Mouse (Mus musculus): ENCODE measurements at regions not wholly inside any gene's neighbourhood (a gene's known extent, or its start where the extent isn't known, plus 50 kb on each side); places are given as distances from the start of the nearest gene placed in this dataset.

GRCm38 (mm10) chr16:21320284-21320683, 102.6 kb upstream of the Vps8 start:
- DNase-seq (ENCODE audit: low spot score): no peak

DNA sequence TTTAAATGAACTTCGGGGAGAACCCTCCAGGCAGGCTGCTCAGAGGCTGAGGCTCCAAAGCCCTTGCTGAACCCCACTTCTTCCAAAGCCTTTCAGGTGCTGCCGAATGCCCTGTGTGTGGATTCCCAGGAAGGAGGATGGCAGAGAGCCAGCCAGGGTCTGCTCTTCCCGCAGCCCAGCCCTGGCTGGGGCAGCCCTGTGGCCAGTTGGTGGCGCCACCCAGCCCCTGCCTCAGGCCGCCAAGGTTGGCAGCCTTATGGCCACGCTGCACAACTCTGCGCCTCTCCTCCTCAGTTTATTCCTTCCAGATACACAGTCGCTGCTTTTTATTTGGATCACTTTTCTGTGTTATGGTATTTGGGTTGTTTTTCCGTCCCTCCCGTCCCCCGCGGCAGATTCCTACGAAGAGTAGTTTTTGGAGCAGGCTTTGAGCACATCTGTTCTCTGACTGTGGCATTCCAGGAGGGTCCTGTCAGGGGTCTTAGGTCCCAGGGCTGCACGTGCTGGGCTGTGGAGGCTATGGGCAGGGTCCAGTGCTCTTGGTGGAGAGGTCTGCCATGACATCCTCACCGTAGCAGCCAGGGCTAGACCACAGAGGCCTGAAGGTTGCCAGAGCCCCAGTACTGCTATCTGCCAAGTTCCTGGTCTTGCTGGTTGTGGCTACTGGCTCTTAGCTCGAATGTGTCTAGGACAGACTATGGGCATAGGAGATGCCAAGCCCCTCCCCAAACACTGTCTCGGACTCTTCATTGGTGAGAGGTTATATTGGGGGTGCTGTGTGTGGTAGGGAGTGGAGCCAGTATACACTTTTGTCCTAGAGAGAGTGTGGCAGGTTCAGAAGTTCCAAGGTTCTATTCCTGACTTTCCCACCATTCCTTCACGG, 101.5 kb upstream of the Vps8 start:
- peak; percentile 24 for DNase-seq (ENCODE audit: low spot score)

GRCm38 (mm10) chr16:21322437-21322836, 100.5 kb upstream of the Vps8 start:
- DNase-seq (ENCODE audit: low spot score): peak; percentile 56

GRCm38 (mm10) chr16:21323446-21324034, 99.4 kb upstream of the Vps8 start:
- DNase-seq (ENCODE audit: low spot score): no peak

GRCm38 (mm10) chr16:21327969-21328368, 94.9 kb upstream of the Vps8 start:
- no peak for DNase-seq (ENCODE audit: low spot score)

GRCm38 (mm10) chr16:21329199-21329598, 93.7 kb upstream of the Vps8 start:
- no peak for DNase-seq (ENCODE audit: low spot score)

- DNase-seq (ENCODE audit: low spot score): no peak
Measured at GRCm38 (mm10) chr16:21331229-21331628, 91.7 kb upstream of the Vps8 start.

DNA sequence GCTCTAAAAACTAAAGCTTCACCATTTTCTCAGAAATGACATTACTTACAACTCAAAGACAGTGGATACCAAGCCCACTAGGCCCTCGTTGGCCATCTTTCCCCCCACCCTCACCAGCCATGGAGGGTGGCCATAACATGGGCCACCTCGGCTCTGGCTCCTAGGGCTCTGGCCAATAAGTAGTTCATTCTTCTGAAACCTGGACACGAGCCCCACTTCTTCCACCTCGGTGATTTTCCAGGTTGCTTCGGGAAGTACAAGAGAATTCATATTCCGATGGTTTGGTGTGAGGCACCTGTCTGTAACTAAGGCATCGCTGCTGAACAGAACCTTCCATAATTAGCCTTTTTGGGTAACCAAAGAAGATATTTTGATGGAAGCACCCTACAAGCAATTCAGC, 90.5 kb upstream of the Vps8 start:
- DNase-seq (ENCODE audit: low spot score): no peak

DNA sequence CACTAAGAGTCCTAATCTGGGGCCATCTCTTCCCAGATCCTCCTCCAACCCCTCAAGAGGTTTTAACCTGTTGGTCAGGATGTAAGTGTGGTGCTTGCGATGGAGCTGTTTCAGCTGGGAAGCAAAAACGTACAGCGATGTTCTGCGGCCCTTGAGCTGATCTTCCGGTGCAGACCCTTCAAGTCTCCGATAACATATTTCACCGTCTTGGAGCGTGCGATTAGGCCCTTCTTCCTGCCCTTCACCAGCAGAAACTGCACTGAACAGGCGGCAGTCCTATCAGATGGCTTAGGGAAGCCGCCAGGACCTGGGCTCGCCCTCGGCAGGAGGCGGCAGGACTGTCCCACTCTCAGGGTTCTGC, 90.1 kb upstream of the Vps8 start:
- DNase-seq (ENCODE audit: low spot score): no peak

DNA sequence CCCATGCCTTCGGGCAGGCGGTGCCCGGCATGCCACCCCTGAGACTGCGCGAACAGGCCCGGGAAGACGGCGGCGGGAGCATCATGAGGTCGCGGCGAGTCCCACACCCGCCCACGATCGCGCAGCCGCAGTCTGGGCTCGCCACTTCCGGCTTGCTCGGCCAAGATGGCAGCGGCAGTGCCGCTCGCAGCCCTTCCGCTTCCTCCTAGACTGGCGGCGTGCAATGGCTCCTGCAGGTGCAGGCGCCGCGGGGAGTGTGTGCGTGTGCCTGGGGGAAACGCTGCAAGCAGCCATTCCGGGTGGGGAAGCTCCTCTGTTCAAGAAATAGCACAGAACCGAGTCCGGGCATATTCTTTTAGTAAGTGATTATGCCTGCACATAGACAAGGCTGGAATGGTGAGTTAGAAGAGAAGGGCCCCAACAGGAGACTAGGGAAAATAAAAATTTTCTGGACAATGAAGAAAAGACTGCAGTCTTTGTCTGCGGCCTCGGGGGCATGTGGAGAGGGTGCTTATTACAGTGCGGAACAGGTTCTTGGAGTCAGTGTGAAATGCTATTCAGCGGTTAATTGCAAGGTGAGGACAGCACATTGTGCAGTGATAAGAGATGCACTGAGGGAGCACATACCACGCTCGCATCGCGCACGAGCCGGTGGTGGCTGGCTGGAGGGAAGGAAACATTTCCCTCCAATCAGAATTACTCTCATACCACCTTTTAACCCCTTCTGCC, 89.5 kb upstream of the Vps8 start:
- peak; percentile 89 for DNase-seq (ENCODE audit: low spot score)

GRCm38 (mm10) chr16:21339061-21339459, 83.9 kb upstream of the Vps8 start:
- DNase-seq (ENCODE audit: low spot score): peak; percentile 39

- peak; percentile 68 for DNase-seq (ENCODE audit: low spot score)
Measured at GRCm38 (mm10) chr16:21339460-21340081, 83.3 kb upstream of the Vps8 start.

GRCm38 (mm10) chr16:21340136-21340535, 82.8 kb upstream of the Vps8 start:
- no peak for DNase-seq (ENCODE audit: low spot score)

DNA sequence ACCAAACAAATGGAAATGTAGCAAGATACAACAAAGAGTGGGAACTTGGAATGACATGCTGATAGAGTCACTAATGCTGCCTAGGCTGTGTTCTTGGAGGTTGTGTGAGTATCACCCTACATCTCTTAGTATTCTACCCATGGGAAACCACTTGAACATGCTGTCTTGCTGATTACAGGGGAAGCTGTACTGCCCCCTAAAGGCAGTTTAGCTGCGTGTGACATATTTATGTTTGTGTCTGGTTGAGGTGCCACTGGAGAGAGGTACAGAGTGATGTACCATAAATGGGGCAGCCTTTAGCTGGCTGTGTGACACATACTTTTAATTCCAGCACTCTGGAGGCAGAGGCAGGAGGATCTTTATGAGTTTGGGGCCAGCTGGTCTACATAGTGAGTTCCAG, 73.0 kb upstream of the Vps8 start:
- no peak for DNase-seq (ENCODE audit: low spot score)

- no peak for DNase-seq (ENCODE audit: low spot score)
Measured at GRCm38 (mm10) chr16:21351289-21351688, 71.6 kb upstream of the Vps8 start.

DNA sequence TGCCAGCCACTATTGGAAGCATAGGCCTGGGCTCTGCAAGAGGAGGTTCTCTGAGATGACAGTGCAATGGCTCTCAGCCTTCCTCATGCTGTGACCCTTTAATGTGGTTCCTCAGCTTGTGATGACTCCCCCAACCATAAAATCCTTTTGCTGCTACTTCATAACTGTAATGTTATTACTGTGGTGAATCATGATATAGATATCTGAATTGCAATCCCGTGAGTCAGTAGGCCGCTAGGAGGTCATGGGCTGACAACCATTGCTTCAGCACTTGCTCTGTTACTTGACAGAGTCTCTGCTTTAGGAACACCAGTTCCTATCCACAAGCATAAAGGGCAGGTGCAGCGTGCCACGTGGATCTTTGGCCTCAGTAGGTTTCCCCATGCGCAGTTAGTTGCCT, 69.8 kb upstream of the Vps8 start:
- no peak for DNase-seq (ENCODE audit: low spot score)

GRCm38 (mm10) chr16:21353545-21353944, 69.4 kb upstream of the Vps8 start:
- DNase-seq (ENCODE audit: low spot score): no peak

GRCm38 (mm10) chr16:21355638-21356037, 67.3 kb upstream of the Vps8 start:
- no peak for DNase-seq (ENCODE audit: low spot score)

- DNase-seq (ENCODE audit: low spot score): no peak
Measured at GRCm38 (mm10) chr16:21357433-21357832, 65.5 kb upstream of the Vps8 start.

- DNase-seq (ENCODE audit: low spot score): no peak
Measured at GRCm38 (mm10) chr16:21358313-21358920, 64.5 kb upstream of the Vps8 start.

DNA sequence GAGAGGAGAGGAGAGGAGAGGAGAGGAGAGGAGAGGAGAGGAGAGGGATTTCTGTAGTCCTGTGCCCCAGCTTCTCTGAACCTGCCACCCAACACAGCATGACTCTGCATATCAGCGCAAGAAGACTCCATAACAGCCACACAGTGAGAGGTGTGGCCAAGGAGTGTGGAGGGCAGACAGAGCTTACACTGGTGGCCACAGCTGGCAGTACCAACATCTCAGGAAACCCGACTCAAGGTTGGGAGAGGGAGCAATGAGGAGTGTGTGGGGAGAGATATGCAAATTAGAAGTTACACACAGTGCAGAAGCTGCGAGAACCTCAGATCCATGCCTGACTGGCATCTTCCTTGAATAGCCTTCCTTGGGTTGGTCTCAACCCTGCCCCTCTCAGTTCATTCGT, 63.5 kb upstream of the Vps8 start:
- no peak for DNase-seq (ENCODE audit: low spot score)

DNA sequence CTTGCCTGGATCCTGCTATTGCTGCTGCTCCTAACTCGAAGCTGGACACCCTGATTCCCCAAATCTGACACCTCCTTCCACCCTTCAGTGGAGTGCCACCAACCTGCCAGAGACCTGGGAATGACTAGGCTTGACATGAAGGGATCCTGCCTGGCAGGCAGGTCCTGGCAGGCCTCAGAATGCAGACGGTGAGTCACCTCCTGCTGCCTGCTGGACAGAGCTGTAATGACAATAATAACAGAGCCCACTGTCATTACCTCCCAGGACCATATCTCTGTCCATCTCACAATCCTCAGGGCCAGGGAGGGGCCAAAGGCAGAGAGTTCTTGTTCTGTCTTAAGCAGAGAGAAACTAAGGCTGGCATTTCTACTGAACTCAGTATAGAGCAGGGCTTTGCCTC, 61.5 kb upstream of the Vps8 start:
- DNase-seq (ENCODE audit: low spot score): no peak
